Mouse (Mus musculus) thymus, postnatal 36 days (tissue): ENCODE measurements around the gene Il34.
A peak's percentile ranks its signal among the peaks of the same experiment; 100 is the strongest.
"Not testable (repeated sequence)": the region's sequence is repeated elsewhere in the genome, so short reads cannot be mapped to it uniquely, and the experiment has no call there.

Experiments
- DNase-seq, 2 experiments: peaks; one replicate each; pipeline ENCODE4 v3.0.0; 2022; ENCODE audit warnings: mixed read lengths in 2 of 2

Il34 gene

GRCm38 (mm10) chr8:110810481-110811065, 4.8 kb upstream of the Il34 start:
- DNase-seq = no peak

- DNase-seq = no peak
Measured at GRCm38 (mm10) chr8:110809831-110810230, 4.1 kb upstream of the Il34 start.

- no peak for DNase-seq
Measured at GRCm38 (mm10) chr8:110808495-110809472, 3.1 kb upstream of the Il34 start.

- peak; percentile 13 to 41 for DNase-seq
Measured at GRCm38 (mm10) chr8:110806146-110806545, 422 bp upstream of the Il34 start.

- peak in 1 of 2 experiments; percentile 11 for DNase-seq
Measured at GRCm38 (mm10) chr8:110804825-110805514, 754 bp downstream of the Il34 start.

GRCm38 (mm10) chr8:110803856-110804255, 1.9 kb downstream of the Il34 start:
- peak; percentile 22 to 60 for DNase-seq

GRCm38 (mm10) chr8:110802988-110803387, 2.7 kb downstream of the Il34 start:
- no peak for DNase-seq

- DNase-seq = no peak
Measured at GRCm38 (mm10) chr8:110797086-110797485, 8.6 kb downstream of the Il34 start.

- no peak for DNase-seq
Measured at GRCm38 (mm10) chr8:110794363-110794965, 11.3 kb downstream of the Il34 start.

- no peak for DNase-seq
Measured at GRCm38 (mm10) chr8:110793936-110794335, 11.8 kb downstream of the Il34 start.

GRCm38 (mm10) chr8:110793511-110793910, 12.2 kb downstream of the Il34 start:
- DNase-seq = no peak

- no peak for DNase-seq
Measured at GRCm38 (mm10) chr8:110792574-110793200, 13.0 kb downstream of the Il34 start.

- no peak for DNase-seq
Measured at GRCm38 (mm10) chr8:110791164-110791563, 14.6 kb downstream of the Il34 start.

- no peak for DNase-seq
Measured at GRCm38 (mm10) chr8:110790270-110790669, 15.5 kb downstream of the Il34 start.

- DNase-seq = no peak
Measured at GRCm38 (mm10) chr8:110789571-110789970, 16.2 kb downstream of the Il34 start.

GRCm38 (mm10) chr8:110788981-110789380, 16.7 kb downstream of the Il34 start:
- DNase-seq = no peak

GRCm38 (mm10) chr8:110787411-110787954, 18.2 kb downstream of the Il34 start:
- no peak for DNase-seq

GRCm38 (mm10) chr8:110786934-110787333, 18.8 kb downstream of the Il34 start:
- DNase-seq = no peak

GRCm38 (mm10) chr8:110786501-110786900, 19.2 kb downstream of the Il34 start:
- not testable (repeated sequence) for DNase-seq

- no peak for DNase-seq
Measured at GRCm38 (mm10) chr8:110785366-110785765, 20.4 kb downstream of the Il34 start.

- no peak for DNase-seq
Measured at GRCm38 (mm10) chr8:110779924-110780718, 25.6 kb downstream of the Il34 start.
